ENCODE assay signal across 9 mouse cellular contexts in the genomic region with DNA sequence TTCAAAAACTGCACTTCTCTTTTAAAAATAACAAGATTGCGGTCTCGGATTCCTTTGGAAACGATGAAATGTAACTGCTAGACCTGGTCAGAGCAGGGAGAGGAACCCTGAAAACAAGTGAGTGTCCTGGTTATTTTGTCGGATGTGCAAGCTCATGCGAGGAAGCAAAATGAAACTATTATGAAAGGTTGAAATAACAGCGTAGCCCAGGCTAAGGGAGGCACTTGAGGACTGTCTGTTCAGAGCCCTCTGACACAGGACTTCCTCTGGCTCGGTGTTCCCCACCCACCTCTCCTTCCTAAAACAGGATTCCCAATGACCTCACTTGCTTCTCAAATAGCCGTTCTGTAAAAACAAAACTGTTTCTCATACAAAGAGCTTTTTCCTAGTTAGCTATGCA. TPM values are rescaled to one million over a fixed set of nuclear protein-coding genes. Genes with fewer than 3 reads are reported as not detected.
DNase-seq lines count a peak whose midpoint lies in the region; ATAC-seq lines count a peak whose summit lies in the region.
"Had no signal": no experiment of that assay in that cellular context is flagged by ENCODE, and none has a peak within 500 bp of the region (broad histone marks: within the 10 kb centered on the region; RNA-seq: fewer than 3 reads in every experiment).

No protein-coding gene starts in this region.

- whole genome bisulfite sequencing in forebrain, embryonic 16.5 days, result 80% methylated on average over 8 of the region's 8 CpGs

- ATAC-seq in activated CD4-positive, CD25-positive, alpha-beta regulatory T cell, adult 4 months, result no peak
- ATAC-seq in forebrain, embryonic 16.5 days, result no peak

- H3K27me3 ChIP-seq in forebrain, embryonic 16.5 days (replicated peaks; ENCODE audit: control insufficient read depth, insufficient read depth, low read length), result no peaks in the 10 kb centered on the region

- H3K9ac ChIP-seq in forebrain, embryonic 16.5 days (replicated peaks; ENCODE audit: low read depth, low read length), result no peak overlapping the region

- no peaks in the 10 kb centered on the region for H3K9me3 ChIP-seq in forebrain, embryonic 16.5 days (ENCODE audit: control insufficient read depth, low read length)

- no peak overlapping the region for H3K4me3 ChIP-seq in forebrain, embryonic 16.5 days (replicated peaks; ENCODE audit: low read length)
- H3K4me3 ChIP-seq: erythroblast, embryonic 14.5 days had no signal

- no peaks in the 10 kb centered on the region for H3K4me1 ChIP-seq in forebrain, embryonic 16.5 days (replicated peaks; ENCODE audit: control insufficient read depth, insufficient read depth, low read length)

- intact Hi-C loops in heart, postnatal 25 days (cut with DNase I), result loop anchor here (1.0 kb wide), 1 partner anchor 52 kb away; no protein-coding TSS in a partner anchor

- no peak overlapping the region for H3K27ac ChIP-seq in forebrain, embryonic 16.5 days (ENCODE audit: low read length)

- no peaks in the 10 kb centered on the region for H3K36me3 ChIP-seq in forebrain, embryonic 16.5 days (ENCODE audit: control insufficient read depth, insufficient read depth)

- H3K4me2 ChIP-seq in forebrain, embryonic 16.5 days (ENCODE audit: low read length), result no peak overlapping the region

- peak; percentile 42 for DNase-seq in adrenal gland, adult 2 months
- DNase-seq in adrenal gland, postnatal 25 days, result no peak
- DNase-seq in adrenal gland, postnatal 14 days, result peak; percentile 39
- DNase-seq in heart, postnatal 25 days (ENCODE audit: low spot score), result peak; percentile 68
- DNase-seq in lung, adult 18-20 months, result peak; percentile 70 to 77
- no peak for DNase-seq in frontal cortex, postnatal 25 days (ENCODE audit: low spot score in 2 of 2)

RNA-seq across cellular contexts. Expression of gene S1pr1, which starts 51.3 kb away (rescaled TPM):
- 10 to 100 TPM; 18.9 to 21.8 TPM for total RNA-seq in adrenal gland, adult 2 months (2021)
- 25.0 and 26.8 TPM in 2 replicates for polyA plus RNA-seq in adrenal gland, adult 2 months (2012; rRNA removed)
- total RNA-seq in adrenal gland, postnatal 25 days (2021), result 15.0 and 16.0 TPM in 2 replicates
- total RNA-seq in adrenal gland, postnatal 14 days (2021), result 50.8 and 66.3 TPM in 2 replicates
- 10 to 100 TPM; 50.5 to 51.0 TPM for total RNA-seq in heart, postnatal 25 days (2021)
- polyA plus RNA-seq in activated CD4-positive, CD25-positive, alpha-beta regulatory T cell, adult 4 months (2017; shearing (Covaris generic)), result 100 to 1,000 TPM; 192 to 215 TPM
- 26.4 and 35.0 TPM in 2 replicates for polyA plus RNA-seq in forebrain, embryonic 16.5 days (2015; fragmentation: Nextera tagmentation; extraction: Ambion mirVana)
- polyA plus RNA-seq: erythroblast, embryonic 14.5 days had no signal

Comparison
In these comparisons a context has a peak if more than half of its experiments do, and no peak if none do; other contexts are left out.
1. DNase-seq: peak in adrenal gland, adult 2 months (single experiment), adrenal gland, postnatal 14 days (single experiment), heart, postnatal 25 days (single experiment) and lung, adult 18-20 months (2 of 2); none in adrenal gland, postnatal 25 days (single experiment) and frontal cortex, postnatal 25 days (0 of 2).